Mouse (Mus musculus): ENCODE data around the gene Anp32a.

- TF ChIP-seq CTCF (IDR thresholded peaks at IDR 0.05) (no peak), EP300 (IDR thresholded peaks at IDR 0.05) (no peak)
Observed at GRCm38 (mm10) chr9:62364216-62364615, 23.1 kb downstream of the Anp32a start.

Measured in lung, postnatal 0 days (tissue).